Mouse (Mus musculus) midbrain, embryonic 14.5 days (tissue): Measurements from ENCODE around the gene Grin2d. TPM values are rescaled to one million over a fixed set of nuclear protein-coding genes. Genes with fewer than 3 reads are reported as not detected.

Source experiments
- ATAC-seq: fragments of 200-750 bp; cut with Nextera tagmentation; 2 replicates; pipeline ENCODE4 v1.8.0; 2017; ENCODE audit warnings: moderate number of reproducible peaks, moderate library complexity; ENCODE audit not compliant: low FRiP score, low TSS enrichment
- DNase-seq: peaks from one replicate; pipeline ENCODE4 v3.0.0-alpha.2; 2015
- H3K27ac ChIP-seq: fragments of 300-500 bp; sonication (generic); replicated peaks from 2 replicates; pipeline ENCODE4 v1.5.1; 2014; ENCODE audit warnings: mild to moderate bottlenecking, low read depth, low read length, moderate library complexity
- H3K27me3 ChIP-seq: fragments of 300-500 bp; sonication (generic); 2 replicates; pipeline ENCODE4 v1.6.1; 2014; ENCODE audit warnings: low read length, control low read depth, mixed read lengths; ENCODE audit not compliant: control insufficient read depth, insufficient read depth
- H3K36me3 ChIP-seq: fragments of 300-500 bp; sonication (generic); 2 replicates; pipeline ENCODE4 v1.6.1; 2014; ENCODE audit warnings: low read length, control low read depth; ENCODE audit not compliant: control insufficient read depth, insufficient read depth
- H3K4me1 ChIP-seq: fragments of 300-500 bp; sonication (generic); 2 replicates; pipeline ENCODE4 v1.6.1; 2014; ENCODE audit warnings: mild to moderate bottlenecking, antibody characterized with exemption, low read length, control low read depth; ENCODE audit not compliant: control insufficient read depth, insufficient read depth
- H3K4me2 ChIP-seq: fragments of 300-500 bp; sonication (generic); 2 replicates; pipeline ENCODE4 v1.6.1; 2014; ENCODE audit warnings: mild to moderate bottlenecking, low read length, moderate library complexity
- H3K4me3 ChIP-seq: fragments of 300-500 bp; sonication (generic); replicated peaks from 2 replicates; pipeline ENCODE4 v1.5.1; 2014; ENCODE audit warnings: low read depth, low read length
- H3K9ac ChIP-seq: fragments of 300-500 bp; sonication (generic); replicated peaks from 2 replicates; pipeline ENCODE4 v1.6.1; 2014; ENCODE audit warnings: mild to moderate bottlenecking, low read length, moderate library complexity
- H3K9me3 ChIP-seq: fragments of 300-500 bp; sonication (generic); 2 replicates; pipeline ENCODE4 v1.6.1; 2016; ENCODE audit warnings: low read length, control low read depth, mixed read lengths; ENCODE audit not compliant: control insufficient read depth
- WGBS: fragments of 180-500 bp; shearing (Covaris S2); extraction: QIAGEN DNeasy Blood & Tissue Kit; methylation state at CpG from one replicate; pipeline ENCODE4 v1.1.7; 2014; 5-methylcytosine and 5-hydroxymethylcytosine counted together
- polyA plus RNA-seq: library from polyadenylated mRNA; unstranded; fragments of >200 nt; fragmentation: Nextera tagmentation; extraction: Ambion mirVana; gene quantifications from 2 replicates; pipeline ENCODE4 v1.2.1, GENCODE M21; 2014

Gene Grin2d
- polyA plus RNA-seq, 1 experiment from 2014 or later, result 2.3 TPM

GRCm38 (mm10) chr7:45887246-45887645 lies 9.1 kb upstream of the Grin2d start:
- H3K4me3 ChIP-seq, result no peak overlapping the region
- ATAC-seq (no peak), DNase-seq (no peak)
- H3K27me3 ChIP-seq, result no peaks in the 10 kb centered on the region
- H3K4me2 ChIP-seq, result no peak overlapping the region
- WGBS, result 55% methylated on average over 3 of the region's 3 CpGs
- peaks cover 31% of the 10 kb centered on the region for H3K36me3 ChIP-seq
- H3K4me1 ChIP-seq, result no peaks in the 10 kb centered on the region
- H3K27ac ChIP-seq, result no peak overlapping the region
- H3K9ac ChIP-seq, result no peak overlapping the region; the same call in 1 of the 2 replicates
- H3K9me3 ChIP-seq, result no peaks in the 10 kb centered on the region

- Histone ChIP-seq H3K27ac (no peak overlapping the region), H3K36me3 (peaks cover 82% of the 10 kb centered on the region), H3K9ac (no peak overlapping the region), H3K4me1 (no peaks in the 10 kb centered on the region), H3K4me3 (no peak overlapping the region), H3K4me2 (no peak overlapping the region), H3K9me3 (no peaks in the 10 kb centered on the region), H3K27me3 (no peaks in the 10 kb centered on the region)
- no peak for ATAC-seq
- WGBS, result 92% methylated on average over 2 of the region's 2 CpGs
- no peak for DNase-seq
Measured at GRCm38 (mm10) chr7:45881011-45881410, 2.8 kb upstream of the Grin2d start.

- no peak for ATAC-seq
- H3K27me3 ChIP-seq, result no peaks in the 10 kb centered on the region
- H3K36me3 ChIP-seq, result peaks cover 86% of the 10 kb centered on the region
- H3K9me3 ChIP-seq, result no peaks in the 10 kb centered on the region
- no peak overlapping the region for H3K4me3 ChIP-seq
- H3K4me2 ChIP-seq, result no peak overlapping the region
- H3K4me1 ChIP-seq, result no peaks in the 10 kb centered on the region
- no peak for DNase-seq
- H3K9ac ChIP-seq, result no peak overlapping the region
- H3K27ac ChIP-seq, result no peak overlapping the region
- WGBS, result 98% methylated on average over 4 of the region's 4 CpGs
Measured at GRCm38 (mm10) chr7:45880531-45880930, 2.4 kb upstream of the Grin2d start.

- H3K9ac ChIP-seq, result no peak overlapping the region
- H3K27me3 ChIP-seq, result no peaks in the 10 kb centered on the region
- ATAC-seq (no peak), DNase-seq (no peak)
- no peak overlapping the region for H3K4me3 ChIP-seq
- no peak overlapping the region for H3K27ac ChIP-seq
- peaks cover 11% of the 10 kb centered on the region for H3K4me1 ChIP-seq
- 94% methylated on average over 7 of the region's 7 CpGs for WGBS
- peaks cover 63% of the 10 kb centered on the region for H3K36me3 ChIP-seq
- no peak overlapping the region for H3K4me2 ChIP-seq
- no peaks in the 10 kb centered on the region for H3K9me3 ChIP-seq
Measured at GRCm38 (mm10) chr7:45876895-45877294, 1.3 kb downstream of the Grin2d start.

GRCm38 (mm10) chr7:45873061-45873947 lies 4.9 kb downstream of the Grin2d start:
- Histone ChIP-seq H3K36me3 (peaks cover 35% of the 10 kb centered on the region), H3K4me1 (peaks cover 40% of the 10 kb centered on the region)
- 2% methylated on average over 28 of the region's 28 CpGs for WGBS

GRCm38 (mm10) chr7:45872624-45873023 lies 5.6 kb downstream of the Grin2d start, which contains the start of gene Kdelr1:
Gene Kdelr1, plus strand, starts transcription at chr7:45872772.
- H3K27ac ChIP-seq, result peak within 1 kb of the TSS; percentile 85
- no peaks in the 10 kb centered on the region for H3K27me3 ChIP-seq
- peaks cover 31% of the 10 kb centered on the region for H3K36me3 ChIP-seq
- DNase-seq (peak; percentile 96), ATAC-seq (peak; percentile 67)
- H3K4me3 ChIP-seq, result peak within 1 kb of the TSS; percentile 64
- H3K9me3 ChIP-seq, result no peaks in the 10 kb centered on the region
- peak within 1 kb of the TSS; percentile 91 for H3K9ac ChIP-seq
- under 1% methylated on average over 18 of the region's 18 CpGs for WGBS
- H3K4me2 ChIP-seq, result peak within 1 kb of the TSS; percentile 63
- peaks cover 47% of the 10 kb centered on the region for H3K4me1 ChIP-seq

More at GRCm38 (mm10) chr7:45873061-45873947, 4.9 kb downstream of the Grin2d start:
- ATAC-seq (peak; percentile 49), DNase-seq (peak; percentile 77)
- Histone ChIP-seq H3K9ac (peak overlapping the region; percentile 91), H3K27me3 (no peaks in the 10 kb centered on the region), H3K9me3 (no peaks in the 10 kb centered on the region), H3K4me2 (peak overlapping the region; percentile 63), H3K27ac (peak overlapping the region; percentile 85), H3K4me3 (peak overlapping the region; percentile 64)

GRCm38 (mm10) chr7:45870282-45871058 lies 7.7 kb downstream of the Grin2d start:
- Histone ChIP-seq H3K4me2 (peak overlapping the region; percentile 75), H3K9me3 (no peaks in the 10 kb centered on the region), H3K4me1 (peaks cover 50% of the 10 kb centered on the region), H3K9ac (peak overlapping the region; percentile 68), H3K27me3 (no peaks in the 10 kb centered on the region), H3K27ac (peak overlapping the region; percentile 60), H3K4me3 (peak overlapping the region; percentile 44), H3K36me3 (peaks cover 10% of the 10 kb centered on the region)
- ATAC-seq (no peak), DNase-seq (peak; percentile 69)
- 2% methylated on average over 30 of the region's 30 CpGs for WGBS

GRCm38 (mm10) chr7:45869787-45870186 lies 8.4 kb downstream of the Grin2d start:
- Histone ChIP-seq H3K4me1 (peaks cover 50% of the 10 kb centered on the region), H3K27ac (0 out of 2 replicates have a peak overlapping the region, but pooled peaks have one; percentile 5), H3K36me3 (peaks cover 3% of the 10 kb centered on the region; the same call in 1 of the 2 replicates), H3K4me2 (peak overlapping the region; percentile 75), H3K9ac (peak overlapping the region; percentile 68), H3K9me3 (no peaks in the 10 kb centered on the region), H3K27me3 (no peaks in the 10 kb centered on the region), H3K4me3 (peak overlapping the region; percentile 44)
- 2% methylated on average over 14 of the region's 14 CpGs for WGBS
- DNase-seq (peak; percentile 36), ATAC-seq (no peak)
